Mouse (Mus musculus) CD4-positive, CD25-positive, alpha-beta regulatory T cell, adult 9 weeks (primary cell): ENCODE measurements around the gene Rgs5. TPM values are rescaled to one million over a fixed set of nuclear protein-coding genes. Genes with fewer than 3 reads are reported as not detected.

Experiments used
- polyA plus RNA-seq: library from polyadenylated mRNA; unstranded; fragments of 100-300 nt; shearing (Covaris generic); gene quantifications from one replicate; pipeline ENCODE4 v1.2.1, GENCODE M21; 2017

The Rgs5 gene
- polyA plus RNA-seq = not detected

DNA sequence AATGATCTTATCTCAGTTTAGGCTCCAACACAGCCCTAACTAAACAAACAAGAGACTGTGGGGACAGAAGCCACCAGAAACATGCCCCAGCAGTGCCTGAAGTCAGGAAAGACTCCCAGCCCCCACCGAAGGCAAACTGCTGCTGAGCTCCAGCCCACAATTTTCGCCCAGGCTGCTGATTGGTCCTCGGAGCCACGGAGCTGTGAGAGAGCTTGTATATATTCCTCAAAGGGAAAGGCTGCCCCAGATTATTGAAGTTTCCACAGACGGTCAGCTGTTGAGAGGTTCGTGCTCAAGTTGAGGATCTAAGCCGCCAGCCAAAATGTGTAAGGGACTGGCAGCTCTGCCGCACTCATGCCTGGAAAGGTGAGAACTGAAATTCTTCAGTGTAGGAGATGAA is at the start of gene Rgs5:
TSS of gene Rgs5 (plus strand) at position 246 of the 400 bp plus-strand sequence.

Other genes starting within 250 kb of the Rgs5 start
- 3.4 TPM for gene Nuf2, start 124.0 kb upstream of the Rgs5 start, polyA plus RNA-seq
- not detected for gene Rgs4, start 92.1 kb downstream of the Rgs5 start, polyA plus RNA-seq